Mouse (Mus musculus) erythroid progenitor cell, adult 5-6 weeks (primary cell): ENCODE results near the gene Tmem274. TPM values are rescaled to one million over a fixed set of nuclear protein-coding genes. Genes with fewer than 3 reads are reported as not detected.
A peak's percentile ranks its signal among the peaks of the same experiment; 100 is the strongest.

Experiments
- ATAC-seq: replicated peaks from 2 replicates; pipeline ENCODE4 v1.8.0; 2016; ENCODE audit warnings: moderate number of reproducible peaks, mild to moderate bottlenecking, moderate TSS enrichment, inconsistent platforms; ENCODE audit not compliant: poor library complexity, low FRiP score, severe bottlenecking
- total RNA-seq, 2 experiments: library from RNA; stranded (forward) in 1 of 2; stranded (reverse) in 1 of 2; fragments of 150-400 nt in 1 of 2; fragments of 186-747, 209-891 nt in 1 of 2; gene quantifications; 2 replicates each; pipeline versions ENCODE4 v1.2.3 to v1.2.4; 2015 to 2017; ENCODE audit warnings: low replicate concordance in 2 of 2

The Tmem274 gene
- total RNA-seq, 2 experiments from 2014 or later = not detected

DNA sequence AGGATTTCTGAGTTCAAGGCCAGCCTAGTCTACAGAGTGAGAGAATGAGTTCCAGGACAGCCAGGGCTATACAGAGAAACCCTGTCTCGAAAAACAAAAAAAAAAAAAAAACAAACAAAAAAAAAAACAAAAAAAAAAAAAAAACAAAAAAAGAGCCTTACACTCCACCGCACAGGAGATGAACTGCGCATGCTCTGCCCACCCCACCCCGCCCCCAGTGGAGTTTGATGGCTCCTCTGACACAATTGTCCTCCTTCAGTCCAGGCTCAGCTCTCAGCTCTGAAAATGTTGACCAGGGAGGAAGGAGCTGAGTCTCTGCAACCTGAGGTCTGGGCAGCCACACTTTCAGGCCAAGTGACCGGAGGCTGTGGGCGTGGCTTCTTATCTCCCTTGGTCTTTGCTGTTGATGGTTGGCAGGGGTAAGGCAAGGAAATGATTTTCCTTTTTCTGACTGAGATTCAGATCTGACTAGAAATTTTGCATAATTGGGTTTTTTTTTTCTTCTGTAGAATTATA, 13.7 kb upstream of the Tmem274 start:
- no peak for ATAC-seq

DNA sequence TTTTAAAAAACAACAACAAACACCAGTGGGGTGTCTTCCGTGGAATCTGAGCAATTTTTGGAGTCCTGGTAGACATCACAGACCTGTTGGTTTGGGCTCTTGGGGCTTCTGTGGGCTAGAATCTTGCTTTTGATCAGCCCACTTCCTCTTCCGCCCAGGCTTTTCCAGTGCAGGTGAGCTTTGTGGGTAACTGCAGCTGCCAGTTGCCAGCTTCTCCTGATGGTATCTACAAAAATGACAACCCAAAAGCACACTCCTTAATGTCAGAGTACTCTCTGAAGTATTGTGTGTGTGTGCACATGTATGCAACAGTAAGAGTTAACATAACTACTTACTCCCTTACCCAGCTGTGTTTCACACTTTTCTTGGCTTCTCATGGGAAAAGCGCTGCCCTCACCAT, 7.6 kb upstream of the Tmem274 start:
- ATAC-seq = no peak

- ATAC-seq = no peak
Observed at GRCm38 (mm10) chr4:149475096-149475495, 2.1 kb upstream of the Tmem274 start.

DNA sequence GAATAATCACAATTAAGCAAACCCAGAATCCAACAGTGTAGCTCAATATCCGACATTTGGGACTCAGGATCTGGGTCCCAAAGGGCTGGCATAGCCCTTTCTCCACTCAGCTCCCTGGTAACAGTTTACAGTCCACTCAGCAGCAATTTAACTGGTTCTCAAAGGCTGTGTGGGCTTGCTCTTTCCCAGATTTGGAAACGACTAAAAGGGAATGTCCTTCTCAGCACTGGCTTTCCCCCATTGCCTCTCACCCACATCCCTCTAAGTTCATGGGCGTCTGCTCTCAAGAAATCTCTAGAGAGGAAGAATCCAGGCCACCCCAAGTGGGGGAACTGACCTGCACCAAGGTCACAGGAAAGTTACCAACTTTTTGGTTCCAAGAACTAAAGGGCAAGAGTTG, 7.4 kb downstream of the Tmem274 start:
- 0 out of 2 replicates have a peak, but pooled peaks have one; percentile 5 for ATAC-seq

- peak; percentile 99 for ATAC-seq
Observed at GRCm38 (mm10) chr4:149485053-149485824, 8.1 kb downstream of the Tmem274 start, which contains the start of the genes Nmnat1 and Lzic. Gene Nmnat1 (minus strand): TSS chr4:149485202. Gene Lzic (plus strand): TSS chr4:149485229.

- 0 out of 2 replicates have a peak, but pooled peaks have one; percentile 15 for ATAC-seq
Observed at GRCm38 (mm10) chr4:149485825-149486206, 8.6 kb downstream of the Tmem274 start.

DNA sequence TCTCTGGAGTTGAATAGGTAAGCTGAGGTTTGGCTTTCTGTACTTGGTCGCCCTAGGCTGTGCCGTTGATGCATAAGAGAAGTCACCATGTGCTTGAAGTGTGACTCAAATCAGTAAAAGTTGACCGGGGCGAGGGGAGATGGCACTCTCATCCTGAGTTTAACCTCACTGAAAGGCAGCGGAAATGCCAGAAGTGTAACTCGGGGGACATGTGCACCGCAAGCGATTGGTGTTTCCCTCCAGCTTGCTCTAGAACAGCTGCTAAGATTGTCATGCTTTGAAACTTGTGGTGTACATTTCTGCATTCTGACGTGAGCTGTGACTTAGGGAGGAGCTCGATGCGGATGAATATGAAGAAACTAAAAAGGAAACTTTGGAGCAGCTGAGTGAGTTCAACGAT, 10.6 kb downstream of the Tmem274 start:
- ATAC-seq = no peak

DNA sequence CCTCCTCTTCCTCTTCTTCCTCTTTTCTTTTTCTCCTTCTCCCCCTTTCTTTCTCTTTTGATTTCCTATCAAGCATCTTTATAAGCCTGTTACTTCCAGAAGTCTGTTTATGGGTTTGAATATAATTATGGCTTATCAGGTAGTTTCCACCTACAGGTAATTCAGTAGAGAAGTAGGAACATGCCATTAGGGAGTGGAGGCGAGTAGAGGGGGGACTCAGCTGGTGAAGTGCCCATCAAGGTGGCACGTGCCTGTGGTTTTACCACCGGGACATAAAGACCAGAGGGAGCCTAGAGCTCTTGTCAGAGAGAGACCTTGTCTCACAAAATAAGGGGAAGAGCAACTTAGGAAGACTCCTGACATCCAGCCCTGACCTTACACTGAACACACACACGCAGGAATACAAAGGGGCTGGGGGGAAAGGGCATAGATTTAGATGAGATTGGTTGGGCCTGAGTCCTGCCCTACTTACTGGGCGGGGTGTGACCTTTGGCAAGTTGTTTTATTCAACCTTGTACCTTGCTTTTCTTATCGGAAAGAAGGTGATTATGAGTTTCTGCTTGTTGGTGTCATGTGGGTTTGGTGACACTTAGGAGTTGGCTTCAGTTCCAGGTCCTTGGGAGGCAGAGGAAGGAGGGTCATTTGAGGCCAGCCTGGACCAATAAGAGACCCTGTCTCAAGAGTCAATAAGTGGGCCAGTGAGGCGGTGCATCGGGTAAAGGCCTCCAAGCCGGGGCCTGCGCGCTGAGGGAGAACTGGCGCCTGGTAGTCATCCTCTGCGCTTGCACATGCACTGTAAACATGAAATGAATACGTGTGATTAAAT, 12.4 kb downstream of the Tmem274 start:
- ATAC-seq = no peak

- no peak for ATAC-seq
Observed at GRCm38 (mm10) chr4:149491151-149491550, 14.0 kb downstream of the Tmem274 start.

DNA sequence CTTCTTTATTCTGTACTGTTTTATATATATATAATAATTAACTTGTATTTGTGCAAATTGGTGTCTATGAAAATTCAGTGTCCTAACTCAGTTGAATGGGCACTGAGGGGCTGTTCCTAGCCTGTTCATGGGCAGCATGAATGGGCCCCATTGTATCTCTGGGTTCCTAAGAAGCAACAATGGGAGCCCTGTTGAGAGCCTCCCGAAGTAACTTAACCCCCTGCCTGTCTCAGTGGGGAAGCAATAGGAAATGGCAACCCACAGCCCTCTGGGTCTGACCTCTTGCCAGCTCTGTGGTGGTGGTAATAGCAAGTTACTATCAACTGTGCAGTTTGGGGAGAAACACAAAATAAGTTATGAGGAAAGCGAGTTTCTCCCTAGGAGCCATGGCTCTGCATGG, 19.4 kb downstream of the Tmem274 start:
- no peak for ATAC-seq

DNA sequence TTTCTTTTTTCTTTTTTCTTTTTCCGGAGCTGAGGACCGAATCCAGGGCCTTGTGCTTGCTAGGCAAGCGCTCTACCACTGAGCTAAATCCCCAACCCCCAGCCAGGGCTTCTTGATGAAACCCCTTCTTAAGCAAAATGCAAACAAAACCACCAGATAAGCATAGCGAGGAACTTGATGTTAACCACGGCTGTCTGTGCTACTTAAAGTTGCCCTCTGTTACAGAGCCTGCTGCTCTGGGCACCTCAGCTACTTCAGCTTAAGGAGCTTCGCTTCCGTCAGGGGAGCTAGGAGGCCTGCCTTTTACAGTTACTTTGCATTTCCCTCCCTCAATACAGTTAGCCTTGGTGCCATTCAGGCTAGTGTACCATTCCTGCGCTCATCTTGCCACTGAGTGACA, 21.7 kb downstream of the Tmem274 start:
- ATAC-seq = no peak

- no peak for ATAC-seq
Observed at GRCm38 (mm10) chr4:149499790-149500189, 22.6 kb downstream of the Tmem274 start.

- no peak for ATAC-seq
Observed at GRCm38 (mm10) chr4:149504363-149504762, 27.2 kb downstream of the Tmem274 start.

DNA sequence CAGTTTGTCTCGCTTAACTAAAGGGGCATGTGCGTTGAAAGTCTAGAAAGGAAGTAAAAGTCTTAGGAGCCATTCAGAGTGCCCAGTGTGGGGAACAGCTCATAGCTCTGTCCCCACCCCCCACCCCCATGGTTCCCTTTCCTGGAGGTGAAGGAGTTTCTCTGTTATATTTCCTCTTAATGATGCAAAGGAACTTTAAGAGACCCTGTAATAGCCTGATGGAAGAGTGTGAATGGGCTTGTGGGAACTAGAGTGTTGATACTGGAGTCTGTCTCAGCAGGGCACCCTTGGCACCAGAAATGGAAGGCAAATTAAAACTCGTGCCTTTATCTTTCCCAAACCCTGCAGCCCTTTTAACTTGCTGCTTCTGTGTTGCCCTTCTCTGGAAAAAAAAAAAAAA, 27.7 kb downstream of the Tmem274 start:
- no peak for ATAC-seq

- no peak for ATAC-seq
Observed at GRCm38 (mm10) chr4:149505261-149505967, 28.2 kb downstream of the Tmem274 start.

- ATAC-seq = no peak
Observed at GRCm38 (mm10) chr4:149506904-149507303, 29.7 kb downstream of the Tmem274 start.

DNA sequence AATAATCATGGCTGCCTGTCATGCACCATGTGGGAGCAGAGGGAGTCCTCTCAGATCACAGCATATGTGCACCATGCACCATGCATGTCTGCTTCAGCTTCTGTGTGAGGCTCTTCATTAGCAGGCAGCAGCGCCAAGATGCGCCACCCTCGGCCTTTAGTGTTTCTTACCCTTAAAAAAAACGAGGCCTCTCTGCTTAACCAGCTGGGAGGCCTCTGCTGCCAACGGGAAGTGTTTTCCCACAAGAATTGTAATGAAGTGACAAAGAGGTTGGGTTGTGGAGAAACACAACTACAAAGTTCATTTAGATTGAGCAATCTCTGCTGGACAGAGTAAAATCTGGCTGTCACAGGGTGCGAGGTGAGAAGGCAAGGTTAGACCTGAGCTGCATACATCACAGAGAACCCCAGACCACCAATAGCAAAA, 34.1 kb downstream of the Tmem274 start:
- no peak for ATAC-seq

- ATAC-seq = no peak
Observed at GRCm38 (mm10) chr4:149512072-149512471, 34.9 kb downstream of the Tmem274 start.

GRCm38 (mm10) chr4:149515706-149516105, 38.5 kb downstream of the Tmem274 start:
- ATAC-seq = no peak

- ATAC-seq = peak; percentile 91
Observed at GRCm38 (mm10) chr4:149517868-149518340, 40.7 kb downstream of the Tmem274 start, which contains the start of gene Ctnnbip1. Gene Ctnnbip1 (plus strand): TSS chr4:149518236.
